Mouse (Mus musculus): ENCODE data around the gene Snph.

DNA sequence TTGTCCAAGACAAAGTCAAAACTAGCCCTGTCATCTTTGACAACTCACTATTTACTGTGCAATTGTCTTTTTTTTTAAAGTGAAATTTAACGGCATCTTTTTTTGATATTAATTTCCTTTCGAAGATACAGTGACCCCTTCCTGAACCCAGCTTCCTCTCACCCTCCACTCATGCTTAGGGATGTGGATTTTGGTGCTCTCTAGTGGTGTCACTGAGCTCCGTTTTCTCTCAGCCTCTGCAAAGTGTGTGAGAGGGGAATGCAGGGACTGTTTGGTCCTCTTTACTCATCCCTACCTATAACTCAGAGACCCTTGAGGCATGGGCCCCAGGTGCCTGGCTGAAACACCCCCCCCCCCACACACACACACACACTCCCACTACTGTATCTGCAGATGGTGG lies 46.5 kb downstream of the Snph start:
- no peak for TF ChIP-seq MAZ (IDR thresholded peaks at IDR 0.05; ENCODE audit: low read depth, low read length)
- 0 out of 6 replicates have a peak, but pooled peaks of 1 of the 3 experiments have one; percentile 8 for TF ChIP-seq CTCF (IDR thresholded peaks at IDR 0.05 in 2 of 3, conservative IDR thresholded peaks at IDR 0.05 in 1 of 3; ENCODE audit: control insufficient read depth in 1 of 3, insufficient read depth in 1 of 3, low read depth in 2 of 3, low read length in 3 of 3, poor library complexity in 1 of 3, severe bottlenecking in 1 of 3)
- TF ChIP-seq GATA1 (IDR thresholded peaks at IDR 0.05; ENCODE audit: low read depth, low read length), result no peak
